In the genomic region with DNA sequence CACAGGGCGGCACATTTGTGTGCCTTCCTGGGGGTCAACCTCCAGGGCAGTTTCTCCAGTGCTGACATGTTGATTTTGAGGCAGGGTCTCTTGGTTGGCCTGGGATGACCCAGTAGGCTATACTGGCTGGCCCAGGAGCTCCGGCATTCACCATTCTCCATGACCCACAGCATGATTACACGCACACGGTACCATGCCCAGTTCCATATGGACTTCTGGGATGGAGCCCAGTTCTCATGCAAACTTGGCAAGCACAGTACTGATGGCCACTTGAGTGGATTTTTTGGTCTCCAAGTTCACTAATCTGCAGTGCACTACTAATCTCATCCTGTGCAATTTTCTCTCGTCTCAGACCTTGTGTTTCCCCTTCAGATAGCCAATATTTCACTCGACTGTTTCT, we compare ENCODE assay signal across 21 mouse cellular contexts. TPM values are rescaled to one million over a fixed set of nuclear protein-coding genes. Genes with fewer than 3 reads are reported as not detected.
DNase-seq lines count a peak whose midpoint lies in the region; ATAC-seq and TF ChIP-seq lines count a peak whose summit lies in the region.
"Had no signal": no experiment of that assay in that cellular context is flagged by ENCODE, and none has a peak within 500 bp of the region (broad histone marks: within the 10 kb centered on the region; RNA-seq: fewer than 3 reads in every experiment).

No protein-coding gene starts in this region.

- H3K36me3 ChIP-seq in forebrain, embryonic 16.5 days (ENCODE audit: control insufficient read depth, insufficient read depth), result no peaks in the 10 kb centered on the region
- no peaks in the 10 kb centered on the region for H3K36me3 ChIP-seq in hindbrain, embryonic 10.5 days
- H3K36me3 ChIP-seq: embryonic facial prominence, embryonic 13.5 days; forebrain, embryonic 12.5 days; intestine, embryonic 15.5 days; kidney, embryonic 15.5 days had no signal

- no peaks in the 10 kb centered on the region for H3K27me3 ChIP-seq in cerebellum, adult 2 months (ENCODE audit: control insufficient read depth, insufficient read depth, low read length)
- H3K27me3 ChIP-seq in forebrain, embryonic 16.5 days (replicated peaks; ENCODE audit: control insufficient read depth, insufficient read depth, low read length), result no peaks in the 10 kb centered on the region
- no peaks in the 10 kb centered on the region for H3K27me3 ChIP-seq in hindbrain, embryonic 10.5 days (ENCODE audit: insufficient read depth, poor library complexity, severe bottlenecking)
- H3K27me3 ChIP-seq: embryonic facial prominence, embryonic 13.5 days; forebrain, embryonic 12.5 days; intestine, embryonic 15.5 days; kidney, embryonic 15.5 days had no signal

- WGBS in cerebellum, adult 2 months, result 23% methylated on average over 6 of the region's 6 CpGs
- 79% methylated on average over 6 of the region's 6 CpGs for WGBS in forebrain, embryonic 16.5 days
- WGBS in hindbrain, embryonic 10.5 days, result 91% methylated on average over 6 of the region's 6 CpGs

- no peak overlapping the region for H3K9ac ChIP-seq in forebrain, embryonic 16.5 days (replicated peaks; ENCODE audit: low read depth, low read length)
- H3K9ac ChIP-seq: embryonic facial prominence, embryonic 13.5 days; forebrain, embryonic 12.5 days; forebrain, postnatal 0 days; hindbrain, embryonic 14.5 days; intestine, embryonic 15.5 days; kidney, embryonic 15.5 days had no signal

- no peak overlapping the region for H3K27ac ChIP-seq in cerebellum, adult 2 months (ENCODE audit: insufficient read depth, low read length)
- no peak overlapping the region for H3K27ac ChIP-seq in forebrain, embryonic 16.5 days (ENCODE audit: low read length)
- H3K27ac ChIP-seq in hindbrain, embryonic 10.5 days, result no peak overlapping the region
- H3K27ac ChIP-seq: embryonic facial prominence, embryonic 13.5 days; forebrain, embryonic 12.5 days; gastrocnemius, adult 2 months; hindbrain, embryonic 14.5 days; intestine, embryonic 15.5 days; kidney, embryonic 15.5 days had no signal

- no peak for TF ChIP-seq CTCF in cerebellum, adult 2 months (IDR thresholded peaks at IDR 0.05; ENCODE audit: borderline replicate concordance, insufficient read depth, low read depth, low read length)

- peak; percentile 36 for ATAC-seq in CD4-positive, CD25-positive, alpha-beta regulatory T cell, adult 4 months
- ATAC-seq in forebrain, embryonic 16.5 days, result no peak
- ATAC-seq: forebrain, postnatal 0 days; intestine, embryonic 15.5 days had no signal

- no peak overlapping the region for H3K4me3 ChIP-seq in cerebellum, adult 2 months (replicated peaks; ENCODE audit: insufficient read depth, low read depth, low read length)
- no peak overlapping the region for H3K4me3 ChIP-seq in forebrain, embryonic 16.5 days (replicated peaks; ENCODE audit: low read length)
- no peak overlapping the region for H3K4me3 ChIP-seq in hindbrain, embryonic 10.5 days
- H3K4me3 ChIP-seq: embryonic facial prominence, embryonic 13.5 days; forebrain, embryonic 12.5 days; gastrocnemius, adult 2 months; intestine, embryonic 15.5 days; kidney, embryonic 15.5 days had no signal

- TF ChIP-seq POLR2A in cerebellum, adult 2 months (IDR thresholded peaks at IDR 0.05; ENCODE audit: borderline replicate concordance, insufficient read depth, low read length), result no peak

- H3K4me2 ChIP-seq in forebrain, embryonic 16.5 days (ENCODE audit: low read length), result no peak overlapping the region
- H3K4me2 ChIP-seq: embryonic facial prominence, embryonic 13.5 days; forebrain, embryonic 12.5 days; hindbrain, embryonic 14.5 days; intestine, embryonic 15.5 days; kidney, embryonic 15.5 days had no signal

- peaks cover 4% of the 10 kb centered on the region for H3K4me1 ChIP-seq in cerebellum, adult 2 months (ENCODE audit: control insufficient read depth, insufficient read depth, low read length)
- no peaks in the 10 kb centered on the region for H3K4me1 ChIP-seq in forebrain, embryonic 16.5 days (replicated peaks; ENCODE audit: control insufficient read depth, insufficient read depth, low read length)
- peaks cover 4% of the 10 kb centered on the region; the same call in 1 of the 2 replicates for H3K4me1 ChIP-seq in hindbrain, embryonic 10.5 days (replicated peaks)
- H3K4me1 ChIP-seq: forebrain, embryonic 12.5 days had no signal

- peak; percentile 86 for DNase-seq in brain, adult 2 months (ENCODE audit: low read depth, low spot score)
- DNase-seq in cerebellum, adult 2 months, result peak; percentile 69 to 83
- peak; percentile 65 to 73 for DNase-seq in cerebellum, postnatal 10 days
- no peak for DNase-seq in hindbrain, embryonic 10.5 days (ENCODE audit: low spot score)
- no peak for DNase-seq in kidney, adult 11 months
- no peak for DNase-seq in gastrocnemius, adult 8-10 months (ENCODE audit: low spot score in 2 of 2)
- DNase-seq: adrenal gland, postnatal 10 days; forebrain, postnatal 0 days; gastrocnemius, adult 2 months; gastrocnemius, postnatal 36 days; heart, adult 11 months; heart, postnatal 10 days; kidney, adult 2 months had no signal

- H3K9me3 ChIP-seq in forebrain, embryonic 16.5 days (ENCODE audit: control insufficient read depth, low read length), result no peaks in the 10 kb centered on the region
- no peaks in the 10 kb centered on the region for H3K9me3 ChIP-seq in hindbrain, embryonic 10.5 days
- H3K9me3 ChIP-seq: embryonic facial prominence, embryonic 13.5 days; forebrain, embryonic 12.5 days; intestine, embryonic 15.5 days; kidney, embryonic 15.5 days had no signal

RNA-seq across cellular contexts. Expression of gene Rgs3, which starts 8.0 kb away (rescaled TPM):
- 10 to 100 TPM; 50.0 to 66.9 TPM for polyA plus RNA-seq in CD4-positive, CD25-positive, alpha-beta regulatory T cell, adult 4 months (2017; shearing (Covaris generic))
- polyA plus RNA-seq in cerebellum, adult 2 months (2012; rRNA removed), result 92.7 and 97.5 TPM in 2 replicates
- polyA plus RNA-seq in forebrain, embryonic 16.5 days (2015; fragmentation: Nextera tagmentation; extraction: Ambion mirVana), result 44.8 and 50.4 TPM in 2 replicates
- 36.2 and 48.6 TPM in 2 replicates for polyA plus RNA-seq in hindbrain, embryonic 10.5 days (2016; fragmentation: Nextera tagmentation; extraction: Ambion mirVana)
- total RNA-seq in gastrocnemius, adult 8-10 months (2022), result 1 to 10 TPM; 4.3 to 7.5 (median 5.9) TPM

RNA-seq across cellular contexts. Expression of gene 4933430I17Rik, which starts 42.5 kb away (rescaled TPM):
- polyA plus RNA-seq in CD4-positive, CD25-positive, alpha-beta regulatory T cell, adult 4 months (2017; shearing (Covaris generic)), result not detected
- polyA plus RNA-seq in cerebellum, adult 2 months (2012; rRNA removed), result 0.52 and 0.72 TPM in 2 replicates
- 0.58 and 0.61 TPM in 2 replicates for polyA plus RNA-seq in forebrain, embryonic 16.5 days (2015; fragmentation: Nextera tagmentation; extraction: Ambion mirVana)
- polyA plus RNA-seq in hindbrain, embryonic 10.5 days (2016; fragmentation: Nextera tagmentation; extraction: Ambion mirVana), result 1.2 and 1.5 TPM in 2 replicates
- not detected for total RNA-seq in gastrocnemius, adult 8-10 months (2022)
- total RNA-seq: gastrocnemius, postnatal 36 days; hematopoietic stem cell, adult 5-6 weeks had no signal

RNA-seq across cellular contexts. Expression of gene Pole3, which starts 42.8 kb away (rescaled TPM):
- polyA plus RNA-seq in CD4-positive, CD25-positive, alpha-beta regulatory T cell, adult 4 months (2017; shearing (Covaris generic)), result 10 to 100 TPM; 27.5 to 27.7 TPM
- 31.0 and 34.5 TPM in 2 replicates for polyA plus RNA-seq in cerebellum, adult 2 months (2012; rRNA removed)
- polyA plus RNA-seq in forebrain, embryonic 16.5 days (2015; fragmentation: Nextera tagmentation; extraction: Ambion mirVana), result 81.6 and 92.0 TPM in 2 replicates
- 124 and 125 TPM in 2 replicates for polyA plus RNA-seq in hindbrain, embryonic 10.5 days (2016; fragmentation: Nextera tagmentation; extraction: Ambion mirVana)
- 10 to 100 TPM; 14.1 to 18.1 (median 15.1) TPM for total RNA-seq in gastrocnemius, adult 8-10 months (2022)

RNA-seq across cellular contexts. Expression of gene Alad, which starts 48.0 kb away (rescaled TPM):
- 10 to 100 TPM; 57.8 to 78.7 TPM for polyA plus RNA-seq in CD4-positive, CD25-positive, alpha-beta regulatory T cell, adult 4 months (2017; shearing (Covaris generic))
- polyA plus RNA-seq in cerebellum, adult 2 months (2012; rRNA removed), result 64.4 and 72.3 TPM in 2 replicates
- 67.7 and 68.4 TPM in 2 replicates for polyA plus RNA-seq in forebrain, embryonic 16.5 days (2015; fragmentation: Nextera tagmentation; extraction: Ambion mirVana)
- polyA plus RNA-seq in hindbrain, embryonic 10.5 days (2016; fragmentation: Nextera tagmentation; extraction: Ambion mirVana), result 114 and 123 TPM in 2 replicates
- total RNA-seq in gastrocnemius, adult 8-10 months (2022), result 10 to 100 TPM; 26.1 to 36.7 (median 30.3) TPM

Comparison
In these comparisons a context has a peak if more than half of its experiments do, and no peak if none do; other contexts are left out.
1. DNase-seq: peak in brain, adult 2 months (single experiment), cerebellum, adult 2 months (2 of 2) and cerebellum, postnatal 10 days (2 of 2); none in hindbrain, embryonic 10.5 days (single experiment), kidney, adult 11 months (single experiment) and gastrocnemius, adult 8-10 months (0 of 2).